Mouse (Mus musculus) lung, adult 2 months (tissue): ENCODE measurements around the gene Nicn1.

ENCODE experiments used
- CTCF ChIP-seq: fragments of 200-500 bp; IDR thresholded peaks from 2 replicates; pipeline ENCODE4 v1.5.1; 2011; ENCODE audit warnings: mild to moderate bottlenecking, low read length, control low read depth; ENCODE audit not compliant: insufficient read depth
- POLR2A ChIP-seq: fragments of 200-500 bp; IDR thresholded peaks from 2 replicates; pipeline ENCODE4 v1.6.1; 2011; ENCODE audit warnings: low read depth, mild to moderate bottlenecking, control low read depth, low read length, borderline replicate concordance; ENCODE audit errors: extremely low read depth

- no peak for TF ChIP-seq POLR2A
- no peak for TF ChIP-seq CTCF
Measured at GRCm38 (mm10) chr9:108341801-108342200, 51.6 kb downstream of the Nicn1 start.
